Mouse (Mus musculus) frontal cortex, postnatal 14 days (tissue): ENCODE data around the gene Gm13090.

Source experiments
- DNase-seq, 2 experiments: peaks; one replicate each; pipeline ENCODE4 v3.0.0; 2022; ENCODE audit warnings: low spot score in 2 of 2

Gene Gm13090

GRCm38 (mm10) chr4:151096334-151097103 is 7.1 kb downstream of the Gm13090 start:
- no peak for DNase-seq

GRCm38 (mm10) chr4:151097104-151097438 is 7.7 kb downstream of the Gm13090 start:
- no peak for DNase-seq

- DNase-seq, result no peak
These were observed 14.3 kb downstream of the Gm13090 start for GRCm38 (mm10) chr4:151103646-151104045.

- DNase-seq, result no peak
These were observed 14.8 kb downstream of the Gm13090 start for GRCm38 (mm10) chr4:151104147-151104546.

GRCm38 (mm10) chr4:151105886-151106285 is 16.5 kb downstream of the Gm13090 start:
- no peak for DNase-seq

- no peak for DNase-seq
These were observed 17.1 kb downstream of the Gm13090 start for GRCm38 (mm10) chr4:151106468-151106867.

GRCm38 (mm10) chr4:151107131-151108001 is 18.0 kb downstream of the Gm13090 start:
- peak; percentile 43 to 48 for DNase-seq

GRCm38 (mm10) chr4:151108028-151108771 is 18.8 kb downstream of the Gm13090 start:
- DNase-seq, result peak; percentile 80 to 81

- DNase-seq, result no peak
These were observed 19.5 kb downstream of the Gm13090 start for GRCm38 (mm10) chr4:151108834-151109241.

GRCm38 (mm10) chr4:151111226-151111625 is 21.9 kb downstream of the Gm13090 start:
- DNase-seq, result no peak

GRCm38 (mm10) chr4:151114574-151114973 is 25.2 kb downstream of the Gm13090 start:
- DNase-seq, result no peak

- DNase-seq, result no peak
These were observed 29.5 kb downstream of the Gm13090 start for GRCm38 (mm10) chr4:151118883-151119282.

GRCm38 (mm10) chr4:151127636-151128548 is 38.5 kb downstream of the Gm13090 start:
- DNase-seq, result no peak

- peak; percentile 78 to 87 for DNase-seq
These were observed 39.5 kb downstream of the Gm13090 start for GRCm38 (mm10) chr4:151128641-151129541.

- DNase-seq, result no peak
These were observed 40.6 kb downstream of the Gm13090 start for GRCm38 (mm10) chr4:151129725-151130557.

GRCm38 (mm10) chr4:151130756-151131490 is 41.6 kb downstream of the Gm13090 start:
- DNase-seq, result no peak

GRCm38 (mm10) chr4:151132493-151132892 is 43.1 kb downstream of the Gm13090 start:
- no peak for DNase-seq

GRCm38 (mm10) chr4:151133760-151134159 is 44.4 kb downstream of the Gm13090 start:
- DNase-seq, result no peak
